Mouse (Mus musculus) cerebellum, adult 2 months (tissue): Measurements from ENCODE around the gene Armc12.

Source experiments
- CTCF ChIP-seq: fragments of 200-500 bp; IDR thresholded peaks from 2 replicates; pipeline ENCODE4 v1.5.1; 2011; ENCODE audit warnings: low read depth, mild to moderate bottlenecking, control low read depth, low read length, moderate library complexity, borderline replicate concordance; ENCODE audit not compliant: insufficient read depth
- POLR2A ChIP-seq: fragments of 200-500 bp; IDR thresholded peaks from 2 replicates; pipeline ENCODE4 v1.6.1; 2011; ENCODE audit warnings: low read length, control low read depth, borderline replicate concordance; ENCODE audit not compliant: insufficient read depth

DNA sequence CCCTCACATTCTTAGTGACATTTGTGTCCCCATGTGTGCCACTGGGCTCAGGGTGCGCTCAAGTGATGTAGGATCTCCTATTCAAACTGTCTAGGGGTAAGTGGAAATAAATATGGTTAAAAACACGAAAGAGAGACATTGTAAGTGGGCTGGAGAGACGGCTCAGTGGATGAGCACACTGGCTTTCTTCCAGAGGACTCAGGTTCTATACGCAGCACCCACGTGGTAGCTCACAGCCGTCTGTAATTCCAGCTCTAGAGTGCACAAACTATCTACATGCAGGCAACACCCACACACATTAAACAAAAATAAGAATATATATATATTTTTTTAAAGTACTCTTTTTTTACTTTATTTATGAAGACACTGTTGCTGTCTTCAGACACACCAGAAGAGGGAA, 42.3 kb downstream of the Armc12 start:
- TF ChIP-seq CTCF (no peak), POLR2A (no peak)
